Mouse (Mus musculus): ENCODE measurements around the gene Gfpt1. TPM values are rescaled to one million over a fixed set of nuclear protein-coding genes. Genes with fewer than 3 reads are reported as not detected.

Gfpt1 gene
- polyA plus RNA-seq, 1 experiment from 2014 or later = 6.7 TPM

GRCm38 (mm10) chr6:87051886-87052425 is 9.3 kb downstream of the Gfpt1 start:
- H3K27me3 ChIP-seq (ENCODE audit: control insufficient read depth, insufficient read depth, low read depth, low read length) = no peaks in the 10 kb centered on the region
- H3K9ac ChIP-seq (ENCODE audit: low read depth, low read length) = no peak overlapping the region
- H3K4me2 ChIP-seq (ENCODE audit: low read depth, low read length) = no peak overlapping the region
- peaks cover 8% of the 10 kb centered on the region for H3K36me3 ChIP-seq (ENCODE audit: control insufficient read depth, insufficient read depth)
- H3K4me3 ChIP-seq (ENCODE audit: low read depth, low read length) = no peak overlapping the region
- H3K27ac ChIP-seq (ENCODE audit: low read length) = no peak overlapping the region
- 81% methylated on average over 10 of the region's 10 CpGs for WGBS (ENCODE audit: insufficient replicate concordance)
- ATAC-seq (ENCODE audit: low read depth) = no peak
- H3K9me3 ChIP-seq (replicated peaks; ENCODE audit: control insufficient read depth, low read length) = no peaks in the 10 kb centered on the region
- H3K4me1 ChIP-seq (ENCODE audit: control insufficient read depth, low read depth, low read length) = no peaks in the 10 kb centered on the region

- 76% methylated on average over 8 of the region's 8 CpGs for WGBS (ENCODE audit: insufficient replicate concordance)
- H3K4me2 ChIP-seq (ENCODE audit: low read depth, low read length) = no peak overlapping the region
- no peaks in the 10 kb centered on the region for H3K4me1 ChIP-seq (ENCODE audit: control insufficient read depth, low read depth, low read length)
- H3K27ac ChIP-seq (ENCODE audit: low read length) = no peak overlapping the region
- no peaks in the 10 kb centered on the region for H3K27me3 ChIP-seq (ENCODE audit: control insufficient read depth, insufficient read depth, low read depth, low read length)
- H3K4me3 ChIP-seq (ENCODE audit: low read depth, low read length) = no peak overlapping the region
- H3K9ac ChIP-seq (ENCODE audit: low read depth, low read length) = no peak overlapping the region
- peaks cover 23% of the 10 kb centered on the region for H3K36me3 ChIP-seq (ENCODE audit: control insufficient read depth, insufficient read depth)
- H3K9me3 ChIP-seq (replicated peaks; ENCODE audit: control insufficient read depth, low read length) = no peaks in the 10 kb centered on the region
- no peak for ATAC-seq (ENCODE audit: low read depth)
Observed at GRCm38 (mm10) chr6:87054193-87054592, 11.5 kb downstream of the Gfpt1 start.

GRCm38 (mm10) chr6:87059754-87060153 is 17.1 kb downstream of the Gfpt1 start:
- Histone ChIP-seq H3K9ac (ENCODE audit: low read depth, low read length) (no peak overlapping the region), H3K27ac (ENCODE audit: low read length) (no peak overlapping the region), H3K27me3 (ENCODE audit: control insufficient read depth, insufficient read depth, low read depth, low read length) (no peaks in the 10 kb centered on the region), H3K9me3 (replicated peaks; ENCODE audit: control insufficient read depth, low read length) (no peaks in the 10 kb centered on the region), H3K4me2 (ENCODE audit: low read depth, low read length) (no peak overlapping the region), H3K36me3 (ENCODE audit: control insufficient read depth, insufficient read depth) (peaks cover 44% of the 10 kb centered on the region), H3K4me1 (ENCODE audit: control insufficient read depth, low read depth, low read length) (no peaks in the 10 kb centered on the region), H3K4me3 (ENCODE audit: low read depth, low read length) (no peak overlapping the region)
- ATAC-seq (ENCODE audit: low read depth) = no peak
- 84% methylated on average over 1 of the region's 1 CpGs for WGBS (ENCODE audit: insufficient replicate concordance)

GRCm38 (mm10) chr6:87063586-87063985 is 20.9 kb downstream of the Gfpt1 start:
- ATAC-seq (ENCODE audit: low read depth) = no peak
- WGBS (ENCODE audit: insufficient replicate concordance) = 84% methylated on average over 4 of the region's 4 CpGs
- Histone ChIP-seq H3K9ac (ENCODE audit: low read depth, low read length) (no peak overlapping the region), H3K4me2 (ENCODE audit: low read depth, low read length) (no peak overlapping the region), H3K27me3 (ENCODE audit: control insufficient read depth, insufficient read depth, low read depth, low read length) (no peaks in the 10 kb centered on the region), H3K27ac (ENCODE audit: low read length) (no peak overlapping the region), H3K9me3 (replicated peaks; ENCODE audit: control insufficient read depth, low read length) (no peaks in the 10 kb centered on the region), H3K4me1 (ENCODE audit: control insufficient read depth, low read depth, low read length) (peaks cover 1% of the 10 kb centered on the region; the same call in 1 of the 2 replicates), H3K4me3 (ENCODE audit: low read depth, low read length) (no peak overlapping the region), H3K36me3 (ENCODE audit: control insufficient read depth, insufficient read depth) (peaks cover 31% of the 10 kb centered on the region)

- H3K27me3 ChIP-seq (ENCODE audit: control insufficient read depth, insufficient read depth, low read depth, low read length) = no peaks in the 10 kb centered on the region
- H3K9me3 ChIP-seq (replicated peaks; ENCODE audit: control insufficient read depth, low read length) = no peaks in the 10 kb centered on the region
- H3K36me3 ChIP-seq (ENCODE audit: control insufficient read depth, insufficient read depth) = peaks cover 23% of the 10 kb centered on the region
- H3K9ac ChIP-seq (ENCODE audit: low read depth, low read length) = no peak overlapping the region
- peaks cover 13% of the 10 kb centered on the region for H3K4me1 ChIP-seq (ENCODE audit: control insufficient read depth, low read depth, low read length)
- H3K4me3 ChIP-seq (ENCODE audit: low read depth, low read length) = no peak overlapping the region
- H3K27ac ChIP-seq (ENCODE audit: low read length) = no peak overlapping the region; the same call in 1 of the 2 replicates
- peak; percentile 56; the same call in 1 of the 2 replicates for ATAC-seq (ENCODE audit: low read depth)
- 51% methylated on average over 2 of the region's 2 CpGs for WGBS (ENCODE audit: insufficient replicate concordance)
- no peak overlapping the region for H3K4me2 ChIP-seq (ENCODE audit: low read depth, low read length)
Observed at GRCm38 (mm10) chr6:87068209-87068608, 25.6 kb downstream of the Gfpt1 start.

- H3K27ac ChIP-seq (ENCODE audit: low read length) = peak overlapping the region; percentile 37; the same call in 1 of the 2 replicates
- no peak overlapping the region for H3K9ac ChIP-seq (ENCODE audit: low read depth, low read length)
- no peaks in the 10 kb centered on the region for H3K9me3 ChIP-seq (replicated peaks; ENCODE audit: control insufficient read depth, low read length)
- H3K36me3 ChIP-seq (ENCODE audit: control insufficient read depth, insufficient read depth) = peaks cover 13% of the 10 kb centered on the region
- H3K27me3 ChIP-seq (ENCODE audit: control insufficient read depth, insufficient read depth, low read depth, low read length) = no peaks in the 10 kb centered on the region
- 0 out of 2 replicates have a peak, but pooled peaks have one; percentile 53 for ATAC-seq (ENCODE audit: low read depth)
- no peak overlapping the region for H3K4me2 ChIP-seq (ENCODE audit: low read depth, low read length)
- H3K4me1 ChIP-seq (ENCODE audit: control insufficient read depth, low read depth, low read length) = peaks cover 13% of the 10 kb centered on the region
- WGBS (ENCODE audit: insufficient replicate concordance) = 62% methylated on average over 7 of the region's 7 CpGs
- no peak overlapping the region for H3K4me3 ChIP-seq (ENCODE audit: low read depth, low read length)
Observed at GRCm38 (mm10) chr6:87069195-87069900, 26.7 kb downstream of the Gfpt1 start.

- no peak for ATAC-seq (ENCODE audit: low read depth)
- WGBS (ENCODE audit: insufficient replicate concordance) = 78% methylated on average over 4 of the region's 4 CpGs
- H3K27me3 ChIP-seq (ENCODE audit: control insufficient read depth, insufficient read depth, low read depth, low read length) = no peaks in the 10 kb centered on the region
- H3K4me3 ChIP-seq (ENCODE audit: low read depth, low read length) = no peak overlapping the region
- H3K4me1 ChIP-seq (ENCODE audit: control insufficient read depth, low read depth, low read length) = peaks cover 13% of the 10 kb centered on the region
- H3K36me3 ChIP-seq (ENCODE audit: control insufficient read depth, insufficient read depth) = peaks cover 12% of the 10 kb centered on the region
- H3K9me3 ChIP-seq (replicated peaks; ENCODE audit: control insufficient read depth, low read length) = no peaks in the 10 kb centered on the region
- no peak overlapping the region for H3K4me2 ChIP-seq (ENCODE audit: low read depth, low read length)
- no peak overlapping the region for H3K9ac ChIP-seq (ENCODE audit: low read depth, low read length)
- no peak overlapping the region for H3K27ac ChIP-seq (ENCODE audit: low read length)
Observed at GRCm38 (mm10) chr6:87070641-87071040, 28.0 kb downstream of the Gfpt1 start.

GRCm38 (mm10) chr6:87072759-87073158 is 30.1 kb downstream of the Gfpt1 start:
- no peaks in the 10 kb centered on the region for H3K9me3 ChIP-seq (replicated peaks; ENCODE audit: control insufficient read depth, low read length)
- WGBS (ENCODE audit: insufficient replicate concordance) = 19% methylated on average over 4 of the region's 4 CpGs
- H3K27ac ChIP-seq (ENCODE audit: low read length) = no peak overlapping the region
- peaks cover 13% of the 10 kb centered on the region for H3K4me1 ChIP-seq (ENCODE audit: control insufficient read depth, low read depth, low read length)
- H3K27me3 ChIP-seq (ENCODE audit: control insufficient read depth, insufficient read depth, low read depth, low read length) = no peaks in the 10 kb centered on the region
- H3K36me3 ChIP-seq (ENCODE audit: control insufficient read depth, insufficient read depth) = peaks cover 12% of the 10 kb centered on the region
- H3K9ac ChIP-seq (ENCODE audit: low read depth, low read length) = no peak overlapping the region
- no peak overlapping the region for H3K4me3 ChIP-seq (ENCODE audit: low read depth, low read length)
- H3K4me2 ChIP-seq (ENCODE audit: low read depth, low read length) = no peak overlapping the region
- ATAC-seq (ENCODE audit: low read depth) = no peak

GRCm38 (mm10) chr6:87075092-87075685 is 32.5 kb downstream of the Gfpt1 start:
- Histone ChIP-seq H3K36me3 (ENCODE audit: control insufficient read depth, insufficient read depth) (peaks cover 12% of the 10 kb centered on the region), H3K4me1 (ENCODE audit: control insufficient read depth, low read depth, low read length) (peaks cover 5% of the 10 kb centered on the region), H3K4me2 (ENCODE audit: low read depth, low read length) (no peak overlapping the region), H3K9me3 (replicated peaks; ENCODE audit: control insufficient read depth, low read length) (no peaks in the 10 kb centered on the region), H3K27ac (ENCODE audit: low read length) (no peak overlapping the region), H3K9ac (ENCODE audit: low read depth, low read length) (no peak overlapping the region), H3K4me3 (ENCODE audit: low read depth, low read length) (no peak overlapping the region), H3K27me3 (ENCODE audit: control insufficient read depth, insufficient read depth, low read depth, low read length) (no peaks in the 10 kb centered on the region)
- WGBS (ENCODE audit: insufficient replicate concordance) = 21% methylated on average over 3 of the region's 3 CpGs
- peak; percentile 48; the same call in 1 of the 2 replicates for ATAC-seq (ENCODE audit: low read depth)
